Mouse (Mus musculus) cerebellum, adult 9-11 months (tissue): Measurements from ENCODE around the gene Loxl1.

ENCODE experiments used
- DNase-seq: peaks from one replicate; pipeline ENCODE4 v3.0.0; 2022

Loxl1 gene

GRCm38 (mm10) chr9:58312944-58313359 is at the start of gene Loxl1:
Gene Loxl1 (minus strand): TSS chr9:58313186.
- DNase-seq = no peak

- no peak for DNase-seq
These were observed 49.0 kb upstream of the Loxl1 start for GRCm38 (mm10) chr9:58361956-58362355.

- DNase-seq = no peak
These were observed 48.4 kb upstream of the Loxl1 start for GRCm38 (mm10) chr9:58361373-58361772.

- no peak for DNase-seq
These were observed 42.5 kb upstream of the Loxl1 start for GRCm38 (mm10) chr9:58355262-58356050.

- no peak for DNase-seq
These were observed 41.7 kb upstream of the Loxl1 start for GRCm38 (mm10) chr9:58354701-58355100.

GRCm38 (mm10) chr9:58353224-58353623 is 40.2 kb upstream of the Loxl1 start:
- DNase-seq = no peak

GRCm38 (mm10) chr9:58347795-58348194 is 34.8 kb upstream of the Loxl1 start:
- DNase-seq = no peak

- no peak for DNase-seq
These were observed 33.5 kb upstream of the Loxl1 start for GRCm38 (mm10) chr9:58346498-58346897.

- no peak for DNase-seq
These were observed 33.0 kb upstream of the Loxl1 start for GRCm38 (mm10) chr9:58345963-58346362.

GRCm38 (mm10) chr9:58341795-58342194 is 28.8 kb upstream of the Loxl1 start:
- DNase-seq = no peak

GRCm38 (mm10) chr9:58336650-58337281 is 23.8 kb upstream of the Loxl1 start:
- DNase-seq = no peak

- no peak for DNase-seq
These were observed 18.3 kb upstream of the Loxl1 start for GRCm38 (mm10) chr9:58331276-58331675.

- DNase-seq = peak; percentile 52
These were observed 17.3 kb upstream of the Loxl1 start for GRCm38 (mm10) chr9:58330293-58330692.

GRCm38 (mm10) chr9:58327382-58327781 is 14.4 kb upstream of the Loxl1 start:
- DNase-seq = no peak

GRCm38 (mm10) chr9:58326477-58327180 is 13.6 kb upstream of the Loxl1 start:
- DNase-seq = no peak

GRCm38 (mm10) chr9:58321681-58322080 is 8.7 kb upstream of the Loxl1 start:
- DNase-seq = no peak

GRCm38 (mm10) chr9:58318317-58318716 is 5.3 kb upstream of the Loxl1 start:
- no peak for DNase-seq

- DNase-seq = no peak
These were observed 4.4 kb upstream of the Loxl1 start for GRCm38 (mm10) chr9:58317381-58317780.

- no peak for DNase-seq
These were observed 3.8 kb upstream of the Loxl1 start for GRCm38 (mm10) chr9:58316784-58317183.

- DNase-seq = no peak
These were observed 2.9 kb upstream of the Loxl1 start for GRCm38 (mm10) chr9:58315850-58316249.

GRCm38 (mm10) chr9:58314682-58315360 is 1.8 kb upstream of the Loxl1 start:
- DNase-seq = peak; percentile 21

GRCm38 (mm10) chr9:58312196-58312943 is 616 bp downstream of the Loxl1 start:
- DNase-seq = no peak
